Mouse (Mus musculus) liver, embryonic 13.5 days (tissue): ENCODE measurements around the gene Fus. TPM values are rescaled to one million over a fixed set of nuclear protein-coding genes. Genes with fewer than 3 reads are reported as not detected.

ENCODE experiments used
- ATAC-seq: fragments of 200-750 bp; cut with Nextera tagmentation; 2 replicates; pipeline ENCODE4 v1.8.0; 2017; ENCODE audit warnings: low read depth, mild to moderate bottlenecking, moderate number of reproducible peaks, moderate library complexity
- DNase-seq: peaks from one replicate; pipeline ENCODE4 v3.0.0; 2022
- H3K27ac ChIP-seq: fragments of 300-500 bp; sonication (generic); 2 replicates; pipeline ENCODE4 v1.5.1; 2015; ENCODE audit warnings: moderate library complexity, mild to moderate bottlenecking, inconsistent platforms
- H3K27me3 ChIP-seq: fragments of 300-500 bp; sonication (generic); 2 replicates; pipeline ENCODE4 v1.6.1; 2015; ENCODE audit warnings: mild to moderate bottlenecking, inconsistent platforms
- H3K36me3 ChIP-seq: fragments of 300-500 bp; sonication (generic); 2 replicates; pipeline ENCODE4 v1.6.1; 2015; ENCODE audit warnings: mild to moderate bottlenecking, inconsistent platforms
- H3K4me1 ChIP-seq: fragments of 300-500 bp; sonication (generic); replicated peaks from 2 replicates; pipeline ENCODE4 v1.6.1; 2015; ENCODE audit warnings: inconsistent platforms
- H3K4me2 ChIP-seq: fragments of 300-500 bp; sonication (generic); 2 replicates; pipeline ENCODE4 v1.6.1; 2015; ENCODE audit warnings: inconsistent platforms, mild to moderate bottlenecking, moderate library complexity
- H3K4me3 ChIP-seq: fragments of 300-500 bp; sonication (generic); replicated peaks from 2 replicates; pipeline ENCODE4 v1.5.1; 2015; ENCODE audit warnings: mild to moderate bottlenecking, inconsistent platforms
- H3K9ac ChIP-seq: fragments of 300-500 bp; sonication (generic); 2 replicates; pipeline ENCODE4 v1.6.1; 2015; ENCODE audit warnings: mild to moderate bottlenecking, inconsistent platforms
- H3K9me3 ChIP-seq: fragments of 300-500 bp; sonication (generic); replicated peaks from 2 replicates; pipeline ENCODE4 v1.6.1; 2016; ENCODE audit warnings: inconsistent platforms
- WGBS: fragments of 180-500 bp; shearing (Covaris S2); methylation state at CpG from one replicate; pipeline ENCODE4 v1.1.7; 2015; ENCODE audit not compliant: insufficient replicate concordance; 5-methylcytosine and 5-hydroxymethylcytosine counted together
- polyA plus RNA-seq: library from polyadenylated mRNA; unstranded; fragments of >200 nt; fragmentation: Nextera tagmentation; extraction: Ambion mirVana; gene quantifications from 2 replicates; pipeline ENCODE4 v1.2.1, GENCODE M21; 2015

The Fus gene
- 160 and 170 TPM in 2 replicates for polyA plus RNA-seq

DNA sequence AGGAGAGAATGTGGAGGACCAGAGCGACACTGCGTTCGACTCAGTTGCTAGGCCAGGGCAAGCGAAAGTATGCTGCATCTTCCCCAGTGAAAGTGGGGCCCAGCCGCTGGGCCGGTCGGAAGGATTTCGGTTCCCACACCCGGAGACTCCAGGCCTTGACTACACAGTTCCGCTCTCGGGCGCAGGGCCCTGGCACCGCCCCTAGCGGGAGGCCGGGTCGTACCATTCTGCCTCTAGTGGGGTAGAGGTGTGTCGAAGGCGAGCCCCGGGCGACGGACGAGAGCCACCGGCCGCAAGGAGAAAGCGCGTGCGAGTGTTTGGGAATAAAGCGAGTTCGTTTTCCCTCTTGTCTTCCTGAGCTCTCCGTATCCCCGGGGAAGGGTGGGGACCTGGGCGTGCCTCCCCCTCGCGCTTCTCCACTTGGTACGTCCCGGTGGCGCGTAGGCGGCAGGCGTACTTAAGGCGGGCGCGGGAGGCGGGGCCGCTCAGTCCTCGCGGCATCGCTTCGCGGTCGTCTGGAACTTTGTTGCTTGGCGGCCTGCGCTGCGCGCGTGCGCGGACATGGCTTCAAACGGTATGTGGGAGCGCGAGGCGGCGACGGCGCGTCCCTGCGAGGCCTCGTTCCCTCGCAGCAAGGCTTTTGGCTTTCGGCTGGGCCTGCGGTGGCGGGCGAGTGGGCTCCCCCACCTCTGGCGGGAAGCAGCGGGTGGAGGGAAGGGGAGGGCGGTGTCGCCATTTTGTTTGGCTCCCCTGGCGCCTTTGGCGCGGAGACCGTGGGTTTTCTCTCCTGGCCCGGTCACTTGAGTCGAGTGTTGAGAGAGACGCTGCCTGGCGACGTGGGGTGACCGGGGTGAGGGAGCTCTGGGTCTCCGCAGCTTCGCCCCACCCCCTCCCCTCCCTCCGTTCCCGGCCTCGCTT is at the start of gene Fus:
Gene Fus (plus strand): TSS at position 454 of the 918 bp plus-strand sequence.
- Histone ChIP-seq H3K9ac (peak within 1 kb of the TSS; percentile 89), H3K4me1 (peaks cover 38% of the 10 kb centered on the region), H3K27me3 (no peaks in the 10 kb centered on the region), H3K4me3 (peak within 1 kb of the TSS; percentile 88), H3K36me3 (peaks cover 34% of the 10 kb centered on the region), H3K27ac (peak within 1 kb of the TSS; percentile 93), H3K9me3 (no peaks in the 10 kb centered on the region), H3K4me2 (peak within 1 kb of the TSS; percentile 87)
- DNase-seq (peak; percentile 90), ATAC-seq (peak; percentile 91)
- under 1% methylated on average over 86 of the region's 92 CpGs for WGBS

DNA sequence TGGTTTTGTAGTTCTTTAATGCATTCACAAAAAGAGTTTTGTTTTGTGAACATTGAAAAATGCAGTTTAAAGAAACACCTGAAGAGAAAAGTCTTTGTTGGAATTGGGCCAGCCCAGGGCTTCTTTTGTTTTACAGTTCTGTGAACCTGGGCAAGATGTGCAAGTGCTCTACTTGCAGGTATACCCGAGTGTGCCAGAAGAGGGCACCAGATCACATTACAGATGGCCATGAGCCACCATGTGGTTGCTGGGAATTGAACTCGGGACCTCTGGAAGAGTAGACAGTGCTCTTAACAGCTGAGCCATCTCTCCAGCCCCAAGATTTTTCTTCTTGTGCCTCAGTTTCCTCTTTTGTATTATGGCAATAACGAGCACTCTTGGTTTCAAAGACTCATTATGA is 49.1 kb upstream of the Fus start:
- Histone ChIP-seq H3K4me1 (peaks cover 33% of the 10 kb centered on the region), H3K36me3 (peaks cover 33% of the 10 kb centered on the region), H3K4me2 (no peak overlapping the region), H3K9ac (no peak overlapping the region), H3K9me3 (no peaks in the 10 kb centered on the region), H3K4me3 (no peak overlapping the region), H3K27ac (no peak overlapping the region), H3K27me3 (no peaks in the 10 kb centered on the region)
- DNase-seq: peak; percentile 47
- ATAC-seq: no peak
- 40% methylated on average over 3 of the region's 3 CpGs for WGBS

- Histone ChIP-seq H3K4me2 (no peak overlapping the region), H3K9me3 (no peaks in the 10 kb centered on the region), H3K4me3 (no peak overlapping the region), H3K9ac (no peak overlapping the region), H3K27me3 (no peaks in the 10 kb centered on the region), H3K4me1 (peaks cover 40% of the 10 kb centered on the region), H3K36me3 (peaks cover 38% of the 10 kb centered on the region), H3K27ac (no peak overlapping the region)
- DNase-seq: no peak
- 69% methylated on average over 7 of the region's 7 CpGs for WGBS
- no peak for ATAC-seq
Measured at GRCm38 (mm10) chr7:127919290-127919689, 48.0 kb upstream of the Fus start.

GRCm38 (mm10) chr7:127921516-127921915 is 45.7 kb upstream of the Fus start:
- ATAC-seq: no peak
- H3K9me3 ChIP-seq: no peaks in the 10 kb centered on the region
- H3K4me2 ChIP-seq: no peak overlapping the region
- no peak for DNase-seq
- no peaks in the 10 kb centered on the region for H3K27me3 ChIP-seq
- 47% methylated on average over 8 of the region's 8 CpGs for WGBS
- no peak overlapping the region for H3K9ac ChIP-seq
- H3K4me3 ChIP-seq: no peak overlapping the region
- peaks cover 48% of the 10 kb centered on the region for H3K36me3 ChIP-seq
- H3K4me1 ChIP-seq: peaks cover 43% of the 10 kb centered on the region
- 0 out of 2 replicates have a peak overlapping the region, but pooled peaks have one; percentile 34 for H3K27ac ChIP-seq

- WGBS: 57% methylated on average over 6 of the region's 6 CpGs
- ATAC-seq: no peak
Measured at GRCm38 (mm10) chr7:127922451-127923275, 44.6 kb upstream of the Fus start.

DNA sequence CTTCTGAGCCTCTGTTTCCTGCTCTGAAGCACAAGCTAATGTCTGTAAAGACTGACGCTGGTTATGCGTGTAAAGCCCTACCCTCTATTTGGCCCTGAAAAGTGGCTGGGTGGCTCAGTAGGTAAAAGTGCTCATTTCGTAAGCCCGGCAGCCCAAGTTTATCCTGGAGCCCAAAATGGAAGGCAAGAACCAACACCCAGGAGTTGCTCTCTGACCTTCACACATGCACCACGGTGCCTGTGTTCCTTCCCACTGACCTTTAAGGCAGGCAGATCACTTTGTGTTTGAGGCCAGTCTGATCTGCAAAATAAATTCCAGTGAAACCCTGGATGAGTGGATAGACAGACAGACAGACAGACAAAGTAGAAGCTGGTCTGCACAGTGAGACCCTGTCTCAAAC is 43.5 kb upstream of the Fus start:
- Histone ChIP-seq H3K4me2 (no peak overlapping the region), H3K27ac (no peak overlapping the region), H3K36me3 (peaks cover 42% of the 10 kb centered on the region), H3K27me3 (no peaks in the 10 kb centered on the region), H3K4me1 (peaks cover 48% of the 10 kb centered on the region), H3K9ac (no peak overlapping the region), H3K4me3 (no peak overlapping the region), H3K9me3 (no peaks in the 10 kb centered on the region)
- no peak for ATAC-seq
- 78% methylated on average over 5 of the region's 5 CpGs for WGBS
- no peak for DNase-seq

More at GRCm38 (mm10) chr7:127922451-127923275, 44.6 kb upstream of the Fus start:
- H3K4me1 ChIP-seq: peaks cover 46% of the 10 kb centered on the region
- H3K27ac ChIP-seq: peak overlapping the region; percentile 34
- no peaks in the 10 kb centered on the region for H3K9me3 ChIP-seq
- no peak overlapping the region for H3K4me2 ChIP-seq
- no peak overlapping the region for H3K4me3 ChIP-seq
- H3K27me3 ChIP-seq: no peaks in the 10 kb centered on the region
- no peak for DNase-seq
- no peak overlapping the region for H3K9ac ChIP-seq
- peaks cover 44% of the 10 kb centered on the region for H3K36me3 ChIP-seq

- Histone ChIP-seq H3K9ac (no peak overlapping the region), H3K4me1 (peaks cover 55% of the 10 kb centered on the region), H3K27ac (no peak overlapping the region), H3K4me2 (no peak overlapping the region), H3K36me3 (peaks cover 40% of the 10 kb centered on the region), H3K27me3 (no peaks in the 10 kb centered on the region; the same call in 1 of the 2 replicates), H3K9me3 (no peaks in the 10 kb centered on the region), H3K4me3 (no peak overlapping the region)
- ATAC-seq (no peak), DNase-seq (no peak)
- WGBS: 86% methylated on average over 5 of the region's 5 CpGs
Measured at GRCm38 (mm10) chr7:127925252-127925651, 42.0 kb upstream of the Fus start.

- Histone ChIP-seq H3K27me3 (no peaks in the 10 kb centered on the region; the same call in 1 of the 2 replicates), H3K27ac (no peak overlapping the region; the same call in 1 of the 2 replicates), H3K4me1 (peaks cover 58% of the 10 kb centered on the region), H3K4me2 (no peak overlapping the region), H3K4me3 (no peak overlapping the region), H3K9me3 (no peaks in the 10 kb centered on the region), H3K36me3 (peaks cover 36% of the 10 kb centered on the region), H3K9ac (no peak overlapping the region)
- DNase-seq: no peak
- ATAC-seq: no peak
- 78% methylated on average over 8 of the region's 8 CpGs for WGBS
Measured at GRCm38 (mm10) chr7:127926066-127926465, 41.2 kb upstream of the Fus start.

DNA sequence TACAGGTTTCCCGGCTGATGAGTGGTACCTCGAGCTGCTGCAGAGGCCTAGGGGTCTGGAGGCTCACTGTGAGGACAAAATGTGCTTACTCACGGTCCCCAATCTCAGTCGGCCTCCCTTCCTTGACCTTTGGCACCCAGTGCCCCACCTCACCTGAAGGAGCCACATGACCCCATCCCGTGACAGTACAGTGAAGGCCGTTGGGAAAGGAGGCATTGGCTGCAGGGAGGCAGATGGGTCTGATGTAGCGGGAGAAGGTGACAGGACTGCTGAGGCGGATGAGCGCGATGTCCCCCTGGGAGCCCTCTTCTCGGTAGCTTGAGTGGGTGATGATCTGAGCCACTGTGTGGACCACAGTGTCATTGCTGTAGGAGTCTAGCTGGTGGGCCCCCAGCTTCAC is 40.4 kb upstream of the Fus start:
- ATAC-seq (no peak), DNase-seq (no peak)
- Histone ChIP-seq H3K36me3 (peaks cover 36% of the 10 kb centered on the region), H3K4me1 (peaks cover 59% of the 10 kb centered on the region), H3K4me3 (no peak overlapping the region), H3K27ac (0 out of 2 replicates have a peak overlapping the region, but pooled peaks have one; percentile 16), H3K4me2 (no peak overlapping the region), H3K27me3 (no peaks in the 10 kb centered on the region; the same call in 1 of the 2 replicates), H3K9ac (no peak overlapping the region), H3K9me3 (no peaks in the 10 kb centered on the region)
- WGBS: 78% methylated on average over 11 of the region's 11 CpGs

GRCm38 (mm10) chr7:127927726-127928125 is 39.5 kb upstream of the Fus start:
- ATAC-seq: no peak
- Histone ChIP-seq H3K4me2 (no peak overlapping the region), H3K4me1 (peaks cover 56% of the 10 kb centered on the region), H3K9ac (no peak overlapping the region), H3K36me3 (peaks cover 36% of the 10 kb centered on the region), H3K4me3 (no peak overlapping the region), H3K27me3 (no peaks in the 10 kb centered on the region; the same call in 1 of the 2 replicates), H3K27ac (no peak overlapping the region), H3K9me3 (no peaks in the 10 kb centered on the region)
- no peak for DNase-seq
- WGBS: 86% methylated on average over 11 of the region's 11 CpGs

- peaks cover 30% of the 10 kb centered on the region for H3K36me3 ChIP-seq
- no peak overlapping the region for H3K27ac ChIP-seq
- peak overlapping the region; percentile 46; the same call in 1 of the 2 replicates for H3K4me3 ChIP-seq
- H3K4me1 ChIP-seq: peaks cover 56% of the 10 kb centered on the region
- 57% methylated on average over 5 of the region's 5 CpGs for WGBS
- no peaks in the 10 kb centered on the region for H3K9me3 ChIP-seq
- H3K9ac ChIP-seq: 0 out of 2 replicates have a peak overlapping the region, but pooled peaks have one; percentile 66
- no peak for DNase-seq
- H3K4me2 ChIP-seq: peak overlapping the region; percentile 55
- H3K27me3 ChIP-seq: no peaks in the 10 kb centered on the region; the same call in 1 of the 2 replicates
- ATAC-seq: no peak
Measured at GRCm38 (mm10) chr7:127928596-127928995, 38.7 kb upstream of the Fus start.
